Mouse (Mus musculus) regulatory T cell (primary cell): Measurements from ENCODE around the gene Anp32a.

Source experiments
- in situ Hi-C: fragments of 300-600 bp; cut with MboI, MseI; formaldehyde crosslinking; loops from one replicate; pipeline ENCODE4 v1.15.1; 2025; ENCODE audit warnings: high pct_unique_total_duplicates

Gene Anp32a

GRCm38 (mm10) chr9:62366478-62367458, 25.7 kb downstream of the Anp32a start:
- in situ Hi-C loops: loop anchor here (5.0 to 25.0 kb wide), 2 partner anchors 34 to 1346 kb away; no protein-coding TSS in a partner anchor

DNA sequence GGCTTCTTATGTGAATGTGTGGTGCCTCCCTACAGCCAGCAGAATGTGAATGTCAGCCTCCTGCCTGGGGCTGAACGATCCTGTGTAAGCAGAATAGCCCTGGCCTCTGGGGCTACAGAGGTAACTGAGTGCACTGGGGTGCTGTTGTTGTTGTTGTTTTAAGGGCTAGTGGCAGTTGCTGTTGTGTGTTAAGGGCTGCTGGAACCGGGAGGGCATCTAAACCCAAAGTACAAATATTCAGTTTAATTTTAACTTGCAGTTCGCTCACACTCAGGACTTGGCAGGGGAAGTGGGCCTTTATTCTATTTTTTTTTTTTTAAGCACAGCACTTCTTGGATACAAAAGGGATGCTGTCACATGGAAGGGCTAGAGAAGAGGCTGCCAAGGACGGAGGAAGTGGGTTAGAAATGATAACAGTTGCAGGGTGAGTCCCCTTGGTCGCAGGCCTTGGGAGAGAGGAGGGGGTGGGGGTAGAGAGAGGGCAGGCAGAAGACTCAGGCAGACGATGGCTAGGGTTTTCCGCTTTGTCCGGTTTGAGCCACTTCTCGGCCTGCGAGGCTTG, 26.5 kb downstream of the Anp32a start:
- in situ Hi-C loops: loop anchor here (5.0 to 25.0 kb wide), 2 partner anchors 35 to 1345 kb away; no protein-coding TSS in a partner anchor

DNA sequence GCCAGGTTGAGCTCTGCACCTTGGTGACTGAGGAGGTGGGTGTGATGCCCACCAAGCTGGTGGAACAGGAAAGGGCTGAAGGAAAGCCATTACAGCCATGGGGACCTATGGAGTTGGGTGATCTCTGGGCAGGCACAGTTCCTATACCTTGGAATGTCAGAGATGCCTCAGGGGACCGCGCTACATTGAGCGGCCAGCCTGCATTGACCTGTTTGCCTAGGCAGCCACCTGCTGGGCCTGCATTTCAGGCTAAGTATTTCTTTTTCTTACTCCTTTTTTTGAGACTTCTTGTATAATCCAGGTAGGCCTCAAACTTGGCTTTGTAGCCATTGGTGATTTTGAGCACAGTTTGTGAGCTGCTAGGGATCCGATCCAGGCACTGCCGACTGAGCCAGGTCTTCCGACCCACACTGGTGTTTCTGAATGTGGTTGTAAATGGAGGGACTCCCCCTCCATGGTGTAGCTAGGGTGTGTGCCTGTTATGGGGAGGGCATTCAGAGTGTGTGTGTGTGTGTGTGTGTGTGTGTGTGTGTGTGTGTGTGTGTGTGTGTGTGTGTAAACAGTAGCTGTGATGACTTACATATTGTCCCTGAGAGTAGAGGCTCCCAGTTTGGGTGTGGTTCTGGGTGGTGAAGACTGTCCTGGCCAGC, 27.3 kb downstream of the Anp32a start:
- in situ Hi-C loops: loop anchor here (5.0 to 25.0 kb wide), 2 partner anchors 36 to 1344 kb away; no protein-coding TSS in a partner anchor

DNA sequence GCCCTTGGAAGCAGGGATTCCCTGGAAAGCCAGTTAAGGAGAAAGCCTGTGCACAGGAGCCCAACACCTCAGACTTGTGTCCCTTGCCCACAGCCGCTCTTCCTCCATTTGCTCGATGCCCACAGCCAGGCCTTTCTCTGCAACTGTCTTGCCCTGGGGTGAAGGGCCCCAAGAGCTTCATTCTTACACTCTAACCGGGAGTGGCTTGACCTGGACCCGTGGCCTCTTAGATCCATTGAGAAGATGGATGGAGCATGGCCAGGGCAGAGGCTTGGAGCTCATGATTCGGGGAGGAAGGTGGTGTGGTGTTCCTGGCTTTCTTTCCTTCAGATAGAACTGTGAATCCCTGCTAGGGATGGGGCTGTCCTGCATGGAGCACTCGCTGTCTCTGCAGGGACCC, 28.1 kb downstream of the Anp32a start:
- in situ Hi-C loops: loop anchor here (5.0 to 25.0 kb wide), 2 partner anchors 37 to 1343 kb away; no protein-coding TSS in a partner anchor

- in situ Hi-C loops: loop anchor here (25.0 kb wide), 1 partner anchor 1342 kb away; no protein-coding TSS in a partner anchor
These were observed 29.1 kb downstream of the Anp32a start for GRCm38 (mm10) chr9:62370186-62370585.

DNA sequence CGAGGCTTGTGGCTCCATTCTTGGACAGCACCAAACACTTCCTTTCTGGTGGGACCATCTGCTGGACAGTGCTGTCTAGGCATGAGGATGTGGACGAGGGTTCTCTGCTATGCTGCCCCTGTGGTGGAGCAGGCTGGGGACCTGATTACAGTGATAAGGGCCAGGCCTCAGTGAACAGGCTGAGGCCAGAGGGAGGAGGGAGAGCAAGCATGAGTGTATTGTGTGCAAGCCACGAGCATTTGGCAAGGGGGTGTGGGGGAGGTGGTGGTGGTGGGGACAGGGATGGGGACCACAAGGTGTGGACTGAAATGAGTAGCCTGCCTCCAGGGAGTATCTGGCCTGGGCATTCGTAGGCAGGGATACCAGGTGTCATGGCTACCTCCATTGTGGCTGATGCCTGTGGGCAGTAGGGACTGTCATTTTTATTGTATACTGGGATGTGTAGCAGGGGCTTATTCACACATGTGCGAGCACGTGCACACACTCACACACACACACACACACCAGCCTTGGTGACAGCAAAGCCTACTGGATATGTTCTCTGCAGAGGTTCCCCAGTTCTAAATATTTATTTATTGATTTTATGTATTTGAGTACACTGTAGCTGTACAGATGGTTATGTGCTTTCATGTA, 29.7 kb downstream of the Anp32a start:
- in situ Hi-C loops: loop anchor here (25.0 kb wide), 1 partner anchor 1342 kb away; no protein-coding TSS in a partner anchor

DNA sequence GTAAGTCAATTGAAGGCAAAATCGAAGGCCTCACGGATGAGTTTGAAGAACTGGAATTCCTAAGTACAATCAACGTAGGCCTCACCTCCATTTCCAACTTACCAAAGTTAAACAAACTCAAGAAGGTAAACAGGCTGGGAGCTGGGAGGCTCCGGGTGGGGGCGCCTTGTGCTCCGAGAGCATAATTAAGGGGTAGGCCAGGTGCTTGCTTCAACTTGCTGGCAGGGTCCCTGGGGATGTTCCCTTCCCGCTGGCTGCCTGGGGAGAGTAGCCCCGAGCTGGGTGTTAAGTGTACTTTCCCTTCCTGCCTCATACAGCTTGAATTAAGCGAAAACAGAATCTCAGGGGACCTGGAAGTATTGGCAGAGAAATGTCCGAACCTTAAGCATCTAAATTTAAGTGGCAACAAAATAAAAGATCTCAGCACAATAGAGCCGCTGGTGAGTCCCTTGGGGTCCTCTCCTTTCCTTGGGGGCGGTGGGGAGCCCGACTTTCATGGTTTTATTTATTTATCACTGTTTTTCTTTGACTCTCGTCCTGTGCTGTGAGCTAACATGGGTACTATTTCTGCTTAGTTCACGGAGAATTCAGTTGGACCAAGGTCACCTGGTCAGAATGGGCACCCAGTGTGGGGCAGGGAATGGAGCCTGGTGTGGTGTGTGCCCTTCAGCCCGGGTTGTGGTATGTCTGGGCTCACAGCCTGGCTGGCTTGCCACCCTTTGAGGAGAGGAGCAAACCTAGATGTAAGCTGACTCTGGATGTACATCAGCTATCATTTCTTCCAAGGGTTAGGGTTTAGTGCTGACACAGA, 30.9 kb downstream of the Anp32a start:
- in situ Hi-C loops: loop anchor here (25.0 kb wide), 1 partner anchor 1340 kb away; no protein-coding TSS in a partner anchor

GRCm38 (mm10) chr9:62372556-62373221, 31.6 kb downstream of the Anp32a start:
- in situ Hi-C loops: loop anchor here (25.0 kb wide), 1 partner anchor 1340 kb away; no protein-coding TSS in a partner anchor

- in situ Hi-C loops: loop anchor here (25.0 kb wide), 1 partner anchor 1339 kb away; no protein-coding TSS in a partner anchor
These were observed 32.4 kb downstream of the Anp32a start for GRCm38 (mm10) chr9:62373222-62374123.

- in situ Hi-C loops: loop anchor here (25.0 kb wide), 1 partner anchor 1338 kb away; no protein-coding TSS in a partner anchor
These were observed 33.2 kb downstream of the Anp32a start for GRCm38 (mm10) chr9:62374276-62374675.

DNA sequence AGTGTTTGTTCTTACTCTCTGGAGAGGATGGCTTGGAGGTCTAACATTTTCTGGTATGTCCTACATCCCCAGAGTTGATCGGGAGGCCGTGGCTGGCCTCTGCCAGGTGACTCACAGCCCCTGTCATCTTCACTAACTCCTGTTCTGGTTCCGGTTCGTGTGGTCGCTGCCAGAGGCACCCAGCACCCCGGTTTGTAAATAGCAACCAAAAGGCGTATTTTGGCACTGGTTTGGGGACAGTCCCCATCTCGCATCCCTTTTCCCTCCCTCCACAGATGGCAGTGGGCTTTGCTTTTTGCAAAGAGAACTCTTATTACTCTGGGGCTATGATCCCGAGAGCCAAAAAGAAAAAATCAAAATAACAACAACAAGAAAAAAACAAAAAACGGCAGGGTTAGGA, 36.8 kb downstream of the Anp32a start:
- in situ Hi-C loops: no loop called here

DNA sequence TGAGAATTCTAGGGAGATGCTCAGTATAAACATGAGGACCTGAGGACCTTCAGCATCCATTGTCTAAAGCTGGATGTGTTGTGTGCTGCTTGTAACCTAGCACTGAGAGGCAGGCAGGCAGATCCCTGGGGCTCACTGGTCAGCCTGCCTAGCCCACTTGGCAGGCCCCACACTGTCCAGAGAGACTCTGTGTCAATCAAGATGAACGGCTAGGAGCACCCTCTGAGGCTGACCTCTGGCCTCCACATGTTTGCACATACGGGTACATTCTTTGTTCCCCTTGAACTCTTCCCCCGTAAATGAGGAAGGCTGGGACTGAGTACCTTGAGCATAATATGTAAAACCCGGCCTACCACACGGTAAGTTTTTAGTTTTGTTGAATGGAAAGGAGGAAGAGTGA, 39.3 kb downstream of the Anp32a start:
- in situ Hi-C loops: no loop called here

DNA sequence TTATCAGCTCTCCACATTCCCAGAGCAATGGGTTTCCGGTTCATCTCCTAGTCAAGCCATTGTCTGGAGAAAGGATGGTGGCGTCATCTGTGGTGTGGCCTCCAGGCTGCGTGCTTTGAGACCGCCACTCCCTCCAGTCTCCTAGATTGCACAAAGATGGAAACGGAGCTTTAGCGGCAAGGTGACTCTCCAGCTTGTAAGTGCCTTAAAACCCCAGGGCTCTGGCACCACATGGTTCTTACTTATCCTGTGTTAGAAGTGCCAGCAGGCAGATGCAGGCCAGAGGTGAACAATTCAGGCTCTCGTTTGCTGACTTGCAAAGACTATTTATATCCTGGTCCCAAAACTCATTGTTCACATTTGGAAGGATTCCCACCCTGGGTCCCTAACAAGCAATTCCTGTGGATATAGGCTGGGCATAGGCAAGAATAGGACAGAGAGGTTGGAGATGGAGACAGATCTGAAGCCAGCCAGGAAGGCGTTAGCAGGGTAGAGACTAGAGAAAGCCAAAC, 40.4 kb downstream of the Anp32a start:
- in situ Hi-C loops: no loop called here

DNA sequence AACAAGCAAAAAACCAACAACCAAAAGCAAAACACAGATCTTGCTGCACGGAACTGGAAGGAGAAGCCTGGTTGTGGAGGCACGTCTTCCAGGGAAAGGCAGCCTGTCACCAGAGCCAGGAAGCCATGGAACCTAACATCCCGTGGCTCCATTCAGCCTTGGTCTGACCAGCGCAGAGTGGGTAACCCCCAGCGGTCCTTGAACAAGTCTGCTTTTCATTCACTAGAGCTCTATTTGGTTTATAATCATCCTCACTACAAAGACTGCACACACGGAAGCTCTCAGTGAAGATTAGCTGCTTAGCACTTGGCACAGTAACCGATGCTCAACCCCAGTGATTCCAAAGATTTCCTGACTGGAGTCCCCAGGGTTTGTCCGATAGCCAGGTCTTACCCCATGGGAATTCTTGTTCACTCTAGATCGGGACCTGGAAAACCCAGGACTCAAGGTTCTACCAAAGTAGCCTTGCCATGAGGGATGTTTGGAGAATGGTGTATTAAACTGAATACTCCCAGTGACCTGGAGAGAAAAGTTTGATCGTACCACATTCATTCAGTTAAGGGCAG, 41.5 kb downstream of the Anp32a start:
- in situ Hi-C loops: no loop called here

- in situ Hi-C loops: loop anchor here (5.0 kb wide), 1 partner anchor 88 kb away; no protein-coding TSS in a partner anchor
These were observed 44.0 kb downstream of the Anp32a start for GRCm38 (mm10) chr9:62385062-62385461.

- in situ Hi-C loops: loop anchor here (5.0 kb wide), 1 partner anchor 89 kb away; no protein-coding TSS in a partner anchor
These were observed 44.8 kb downstream of the Anp32a start for GRCm38 (mm10) chr9:62385727-62386518.

DNA sequence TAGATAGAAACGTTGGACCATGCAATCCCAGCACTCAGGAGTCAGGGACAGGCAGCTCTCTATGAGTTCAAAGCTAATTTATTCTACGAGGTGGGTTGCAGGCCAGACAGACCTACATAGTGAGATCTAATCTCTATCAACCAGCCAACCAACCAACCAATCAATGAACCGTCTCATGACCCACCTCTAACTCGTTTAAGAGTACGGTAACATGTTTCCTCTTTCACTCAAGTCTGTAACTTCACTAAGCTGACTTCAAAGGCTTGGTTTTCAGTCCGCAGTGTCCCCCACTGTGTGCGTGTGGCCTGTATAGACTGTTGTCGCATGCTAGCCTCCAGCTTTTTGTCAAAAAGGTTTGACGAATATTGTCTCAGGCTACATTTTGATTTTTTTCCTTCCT, 48.6 kb downstream of the Anp32a start:
- in situ Hi-C loops: loop anchor here (5.0 kb wide), 1 partner anchor 92 kb away; no protein-coding TSS in a partner anchor
